Mouse (Mus musculus) B cell, adult (primary cell): ENCODE results near the gene Zbtb25. TPM values are rescaled to one million over a fixed set of nuclear protein-coding genes. Genes with fewer than 3 reads are reported as not detected.

ENCODE experiments used
- total RNA-seq: library from RNA; stranded (reverse); gene quantifications from 4 replicates; pipeline ENCODE4 v1.2.4, GENCODE M21; 2023; ENCODE audit not compliant: inconsistent age

The Zbtb25 gene
- total RNA-seq: 35.4 to 41.0 TPM (median 37.8 TPM) in 4 replicates

GRCm38 (mm10) chr12:76369206-76369977 is at the start of gene Zbtb25:
Zbtb25 (minus strand) TSS chr12:76369602.

GRCm38 (mm10) chr12:76417433-76417854 is 48.0 kb upstream of the Zbtb25 start, which contains the start of gene Ppp1r36:
Ppp1r36 (plus strand) TSS chr12:76417538.

GRCm38 (mm10) chr12:76403886-76404537 is 34.6 kb upstream of the Zbtb25 start, which contains the start of gene Hspa2:
Hspa2 (plus strand) TSS chr12:76404176.

GRCm38 (mm10) chr12:76369978-76370830 is 802 bp upstream of the Zbtb25 start, which contains the start of gene Zbtb1:
Zbtb1 (plus strand) TSS chr12:76370266.

GRCm38 (mm10) chr12:76324679-76325431 is 44.5 kb downstream of the Zbtb25 start, which contains the start of gene Akap5:
Akap5 (plus strand) TSS chr12:76324891.

Other genes starting within 250 kb of the Zbtb25 start
- 0.15 to 0.22 TPM (median 0.18 TPM) in 3 of 4 replicates, not detected in the other for gene Esr2, start 192.3 kb downstream of the Zbtb25 start, total RNA-seq
- 1.1 to 1.7 TPM (median 1.4 TPM) in 4 replicates for gene Tex21, start 122.9 kb downstream of the Zbtb25 start, total RNA-seq
- 50.5 to 64.3 TPM (median 58.9 TPM) in 4 replicates for gene Mthfd1, start 114.3 kb downstream of the Zbtb25 start, total RNA-seq
- gene Akap5, start 44.7 kb downstream of the Zbtb25 start, total RNA-seq: 1.5 to 2.7 TPM (median 2.1 TPM) in 4 replicates
- 14.8 to 16.1 TPM (median 15.6 TPM) in 4 replicates for gene Zbtb1, start 664 bp upstream of the Zbtb25 start, total RNA-seq
- 9.6 to 13.4 TPM (median 12.7 TPM) in 4 replicates for gene Hspa2, start 34.6 kb upstream of the Zbtb25 start, total RNA-seq
- 0.61 TPM in 1 of 4 replicates, not detected in the others for gene Ppp1r36, start 47.9 kb upstream of the Zbtb25 start, total RNA-seq
- 26.9 to 29.8 TPM (median 29.0 TPM) in 4 replicates for gene Plekhg3, start 161.3 kb upstream of the Zbtb25 start, total RNA-seq